Mouse (Mus musculus) brain, embryonic 14.5 days (tissue): ENCODE data around the gene Bcar3.

Experiments used
- CTCF ChIP-seq: fragments of 200-500 bp; IDR thresholded peaks from 2 replicates; pipeline ENCODE4 v1.5.1; 2012; ENCODE audit warnings: inconsistent platforms, mild to moderate bottlenecking, moderate library complexity, borderline replicate concordance; ENCODE audit not compliant: insufficient read depth, insufficient read length; ENCODE audit errors: extremely low read depth
- POLR2A ChIP-seq: fragments of 200-500 bp; IDR thresholded peaks from 2 replicates; pipeline ENCODE4 v1.6.1; 2012; ENCODE audit warnings: mild to moderate bottlenecking, inconsistent platforms, borderline replicate concordance; ENCODE audit not compliant: poor library complexity, insufficient read depth, insufficient read length, severe bottlenecking; ENCODE audit errors: extremely low read depth

GRCm38 (mm10) chr3:122287195-122287594 is 6.7 kb upstream of the Bcar3 start:
- TF ChIP-seq POLR2A: no peak
- no peak for TF ChIP-seq CTCF
